Mouse (Mus musculus) cerebellum, postnatal 4 days (tissue): ENCODE data around the gene Acot6.
"Not testable (repeated sequence)": the region's sequence is repeated elsewhere in the genome, so short reads cannot be mapped to it uniquely, and the experiment has no call there.

Experiments used
- DNase-seq, 2 experiments: peaks; one replicate each; pipeline ENCODE4 v3.0.0; 2022; ENCODE audit warnings: low spot score in 2 of 2, mixed read lengths in 1 of 2

Gene Acot6

GRCm38 (mm10) chr12:84100604-84101492 lies at the start of gene Acot6:
Gene Acot6 (plus strand): TSS chr12:84100654.
- peak in 1 of 2 experiments; percentile 45 for DNase-seq

GRCm38 (mm10) chr12:84050744-84051143 lies 49.7 kb upstream of the Acot6 start:
- not testable (repeated sequence) for DNase-seq

- no peak for DNase-seq
These were observed 48.4 kb upstream of the Acot6 start, which contains the start of gene Acot3 for GRCm38 (mm10) chr12:84051937-84052474. Gene Acot3 (plus strand): TSS chr12:84052144.

GRCm38 (mm10) chr12:84052609-84053008 lies 47.8 kb upstream of the Acot6 start:
- DNase-seq = no peak

GRCm38 (mm10) chr12:84053173-84053572 lies 47.3 kb upstream of the Acot6 start:
- DNase-seq = no peak

GRCm38 (mm10) chr12:84053679-84054391 lies 46.6 kb upstream of the Acot6 start:
- DNase-seq = no peak

GRCm38 (mm10) chr12:84060946-84061345 lies 39.5 kb upstream of the Acot6 start:
- DNase-seq = no peak

- no peak for DNase-seq
These were observed 38.1 kb upstream of the Acot6 start for GRCm38 (mm10) chr12:84062336-84062735.

GRCm38 (mm10) chr12:84063228-84063627 lies 37.2 kb upstream of the Acot6 start:
- DNase-seq = no peak

GRCm38 (mm10) chr12:84063833-84064232 lies 36.6 kb upstream of the Acot6 start:
- DNase-seq = no peak

- no peak for DNase-seq
These were observed 35.8 kb upstream of the Acot6 start for GRCm38 (mm10) chr12:84064621-84065020.

- no peak for DNase-seq
These were observed 32.7 kb upstream of the Acot6 start for GRCm38 (mm10) chr12:84067752-84068151.

- no peak for DNase-seq
These were observed 32.2 kb upstream of the Acot6 start for GRCm38 (mm10) chr12:84068296-84068695.

GRCm38 (mm10) chr12:84068986-84069385 lies 31.5 kb upstream of the Acot6 start, which contains the start of gene Acot5:
Gene Acot5 (plus strand): TSS chr12:84069325.
- DNase-seq = no peak

GRCm38 (mm10) chr12:84069582-84069981 lies 30.9 kb upstream of the Acot6 start:
- peak in 1 of 2 experiments; percentile 20 for DNase-seq

GRCm38 (mm10) chr12:84071696-84072095 lies 28.8 kb upstream of the Acot6 start:
- no peak for DNase-seq

GRCm38 (mm10) chr12:84077371-84077990 lies 23.0 kb upstream of the Acot6 start:
- no peak for DNase-seq

- DNase-seq = no peak
These were observed 16.6 kb upstream of the Acot6 start for GRCm38 (mm10) chr12:84083842-84084241.

- DNase-seq = no peak
These were observed 15.9 kb upstream of the Acot6 start for GRCm38 (mm10) chr12:84084581-84084980.

- not testable (repeated sequence) for DNase-seq
These were observed 5.8 kb upstream of the Acot6 start for GRCm38 (mm10) chr12:84094666-84095065.

- DNase-seq = no peak
These were observed 849 bp upstream of the Acot6 start for GRCm38 (mm10) chr12:84099605-84100004.

GRCm38 (mm10) chr12:84100071-84100470 lies 383 bp upstream of the Acot6 start:
- no peak for DNase-seq
